Mouse (Mus musculus) testis, adult 2 months (tissue): ENCODE results near the gene Npnt.

Experiments used
- CTCF ChIP-seq: fragments of 200-500 bp; IDR thresholded peaks from 2 replicates; pipeline ENCODE4 v1.5.1; 2012; ENCODE audit warnings: low read depth, mild to moderate bottlenecking, inconsistent platforms, low read length, moderate library complexity; ENCODE audit not compliant: control insufficient read depth, insufficient read depth, insufficient replicate concordance
- POLR2A ChIP-seq: fragments of 200-500 bp; IDR thresholded peaks from 2 replicates; pipeline ENCODE4 v1.6.1; 2012; ENCODE audit warnings: low read depth, mild to moderate bottlenecking, inconsistent platforms, low read length, moderate library complexity; ENCODE audit not compliant: control insufficient read depth

DNA sequence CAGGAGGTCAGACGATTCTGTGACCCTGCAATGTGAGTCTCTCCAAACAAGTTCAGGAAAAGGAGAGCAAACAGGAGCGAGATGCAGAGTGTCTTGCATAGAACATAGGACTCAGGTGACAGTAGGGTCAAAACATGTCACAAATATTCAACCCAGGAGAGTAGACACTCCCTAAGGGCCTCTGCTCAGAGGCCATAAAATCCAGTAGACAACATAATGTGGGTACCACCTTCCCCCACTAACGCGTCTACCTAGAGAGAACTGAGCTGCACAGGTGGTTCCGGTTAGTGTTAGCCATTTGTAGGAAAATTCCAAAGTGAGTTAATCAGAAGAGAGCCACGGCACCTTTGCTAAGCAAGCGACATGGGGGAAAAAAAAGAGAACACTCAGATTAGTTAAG lies 5.9 kb downstream of the Npnt start:
- TF ChIP-seq POLR2A, result no peak
- no peak for TF ChIP-seq CTCF
